Mouse (Mus musculus): ENCODE measurements around the gene Pskh1. TPM values are rescaled to one million over a fixed set of nuclear protein-coding genes. Genes with fewer than 3 reads are reported as not detected.
A peak's percentile ranks its signal among the peaks of the same experiment; 100 is the strongest.

Gene Pskh1
- polyA plus RNA-seq, 1 experiment from 2014 or later: 6.4 TPM

- H3K9ac ChIP-seq (replicated peaks; ENCODE audit: low read depth, low read length): no peak overlapping the region
- no peaks in the 10 kb centered on the region for H3K9me3 ChIP-seq (ENCODE audit: control insufficient read depth, low read length)
- H3K4me1 ChIP-seq (ENCODE audit: control insufficient read depth, insufficient read depth, low read length): 0 out of 2 replicates have a peak, but pooled peaks cover 2% of the 10 kb centered on the region
- no peak overlapping the region for H3K27ac ChIP-seq (ENCODE audit: low read depth, low read length)
- H3K4me2 ChIP-seq (ENCODE audit: low read depth, low read length): no peak overlapping the region
- WGBS: 83% methylated on average over 14 of the region's 14 CpGs
- peaks cover 7% of the 10 kb centered on the region for H3K27me3 ChIP-seq (ENCODE audit: control insufficient read depth, insufficient read depth, low read length)
- H3K36me3 ChIP-seq (ENCODE audit: control insufficient read depth, insufficient read depth, low read length): no peaks in the 10 kb centered on the region
- H3K4me3 ChIP-seq (ENCODE audit: low read depth, low read length): no peak overlapping the region
- ATAC-seq (ENCODE audit: low read depth): no peak
Measured at GRCm38 (mm10) chr8:105961101-105961500, 60.9 kb downstream of the Pskh1 start.

DNA sequence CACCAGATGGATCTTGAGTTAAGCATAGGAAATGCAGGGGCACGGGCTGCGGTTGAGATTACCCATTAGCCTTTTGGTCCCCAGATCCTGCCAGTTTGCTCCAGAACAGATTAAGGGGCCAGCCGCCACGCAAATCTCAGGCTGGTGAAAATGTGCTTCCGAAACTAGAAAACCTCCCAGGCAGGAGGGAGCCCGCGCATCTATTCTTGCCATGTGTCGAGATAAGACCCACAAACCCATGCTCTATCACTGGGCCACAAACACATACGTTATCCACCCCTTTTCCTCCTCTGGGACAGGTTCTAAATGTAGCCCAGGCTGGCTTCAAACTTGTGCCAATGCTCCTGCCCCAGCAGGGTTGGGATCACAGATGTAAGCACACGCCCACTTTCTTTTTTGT lies 61.3 kb downstream of the Pskh1 start:
- H3K36me3 ChIP-seq (ENCODE audit: control insufficient read depth, insufficient read depth, low read length): no peaks in the 10 kb centered on the region
- peaks cover 7% of the 10 kb centered on the region for H3K27me3 ChIP-seq (ENCODE audit: control insufficient read depth, insufficient read depth, low read length)
- ATAC-seq (ENCODE audit: low read depth): no peak
- H3K4me3 ChIP-seq (ENCODE audit: low read depth, low read length): no peak overlapping the region
- no peak overlapping the region for H3K27ac ChIP-seq (ENCODE audit: low read depth, low read length)
- no peak overlapping the region for H3K9ac ChIP-seq (replicated peaks; ENCODE audit: low read depth, low read length)
- no peak overlapping the region for H3K4me2 ChIP-seq (ENCODE audit: low read depth, low read length)
- H3K9me3 ChIP-seq (ENCODE audit: control insufficient read depth, low read length): no peaks in the 10 kb centered on the region
- H3K4me1 ChIP-seq (ENCODE audit: control insufficient read depth, insufficient read depth, low read length): 0 out of 2 replicates have a peak, but pooled peaks cover 2% of the 10 kb centered on the region
- 92% methylated on average over 10 of the region's 10 CpGs for WGBS

DNA sequence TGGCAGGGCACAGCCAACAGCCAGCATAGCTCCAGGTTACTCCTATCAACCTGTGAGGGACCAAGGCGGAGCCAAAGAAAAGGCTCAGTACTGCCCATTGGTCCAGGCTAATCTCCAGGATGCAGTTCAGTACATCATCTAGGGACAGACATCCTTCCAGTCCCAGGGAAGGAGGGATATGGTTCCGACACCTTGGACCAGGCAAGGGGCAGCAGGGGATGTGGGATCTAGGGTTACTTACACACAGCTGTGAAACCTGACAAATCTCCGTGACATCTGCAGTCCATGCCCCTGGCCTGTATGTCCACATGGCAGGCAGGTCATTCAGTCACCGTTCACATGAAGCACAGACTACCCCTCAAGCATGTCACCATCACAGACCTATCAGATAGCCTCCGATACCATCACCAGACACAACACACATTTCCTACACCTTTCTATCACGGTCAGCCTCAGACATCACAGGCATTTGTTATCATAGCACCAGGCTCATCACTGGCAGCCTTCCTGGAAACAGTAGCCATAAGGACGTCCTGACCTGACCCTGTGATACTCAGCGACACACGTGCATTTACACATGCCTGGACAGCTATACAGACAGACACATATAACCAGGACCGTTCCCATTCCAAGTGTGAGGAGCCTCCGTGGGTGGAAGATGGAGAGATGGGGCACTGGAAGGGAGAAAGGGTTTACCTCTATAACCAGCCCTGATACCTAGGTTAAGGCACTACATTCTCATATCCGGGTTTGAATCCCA lies 64.4 kb downstream of the Pskh1 start:
- WGBS: 76% methylated on average over 12 of the region's 12 CpGs
- no peak overlapping the region for H3K9ac ChIP-seq (replicated peaks; ENCODE audit: low read depth, low read length)
- no peaks in the 10 kb centered on the region for H3K36me3 ChIP-seq (ENCODE audit: control insufficient read depth, insufficient read depth, low read length)
- H3K27me3 ChIP-seq (ENCODE audit: control insufficient read depth, insufficient read depth, low read length): peaks cover 12% of the 10 kb centered on the region
- no peak for ATAC-seq (ENCODE audit: low read depth)
- H3K27ac ChIP-seq (ENCODE audit: low read depth, low read length): no peak overlapping the region
- H3K4me3 ChIP-seq (ENCODE audit: low read depth, low read length): peak overlapping the region; percentile 41
- H3K4me2 ChIP-seq (ENCODE audit: low read depth, low read length): peak overlapping the region; percentile 48
- H3K4me1 ChIP-seq (ENCODE audit: control insufficient read depth, insufficient read depth, low read length): 0 out of 2 replicates have a peak, but pooled peaks cover 2% of the 10 kb centered on the region
- no peaks in the 10 kb centered on the region for H3K9me3 ChIP-seq (ENCODE audit: control insufficient read depth, low read length)

- ATAC-seq (ENCODE audit: low read depth): peak; percentile 72
- Histone ChIP-seq H3K27ac (ENCODE audit: low read depth, low read length) (no peak overlapping the region), H3K9me3 (ENCODE audit: control insufficient read depth, low read length) (no peaks in the 10 kb centered on the region), H3K4me3 (ENCODE audit: low read depth, low read length) (peak overlapping the region; percentile 41), H3K9ac (replicated peaks; ENCODE audit: low read depth, low read length) (peak overlapping the region; percentile 44), H3K4me1 (ENCODE audit: control insufficient read depth, insufficient read depth, low read length) (0 out of 2 replicates have a peak, but pooled peaks cover 2% of the 10 kb centered on the region), H3K4me2 (ENCODE audit: low read depth, low read length) (peak overlapping the region; percentile 48), H3K36me3 (ENCODE audit: control insufficient read depth, insufficient read depth, low read length) (no peaks in the 10 kb centered on the region), H3K27me3 (ENCODE audit: control insufficient read depth, insufficient read depth, low read length) (peaks cover 12% of the 10 kb centered on the region)
- 3% methylated on average over 40 of the region's 40 CpGs for WGBS
Measured at GRCm38 (mm10) chr8:105965266-105965904, 65.1 kb downstream of the Pskh1 start.

DNA sequence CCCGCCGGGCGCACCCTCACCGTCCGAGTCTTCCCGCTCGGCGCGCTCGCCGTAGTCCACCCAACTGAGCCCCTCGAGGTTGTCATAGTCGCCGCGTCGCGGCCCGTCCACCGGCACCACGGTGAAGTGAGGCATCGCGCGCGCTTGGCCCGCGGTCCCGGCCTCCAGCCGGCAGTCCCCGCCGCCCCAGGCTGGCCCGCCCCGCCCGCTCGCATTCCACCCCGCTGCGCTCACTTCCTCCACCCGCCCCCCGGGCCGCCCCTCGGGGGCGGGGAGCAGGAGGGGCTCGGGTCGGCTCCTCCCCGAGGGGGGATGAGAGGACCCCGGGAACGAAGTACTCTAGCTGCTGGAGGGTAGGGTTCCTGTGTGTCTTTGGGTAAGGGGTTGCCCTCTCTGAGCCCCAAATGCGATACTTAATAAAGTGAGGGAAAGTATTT lies 65.7 kb downstream of the Pskh1 start, which contains the start of gene Slc12a4:
TSS of gene Slc12a4 (minus strand) at position 193 of the 437 bp plus-strand sequence.
- H3K4me1 ChIP-seq (ENCODE audit: control insufficient read depth, insufficient read depth, low read length): 0 out of 2 replicates have a peak, but pooled peaks cover 2% of the 10 kb centered on the region
- peak within 1 kb of the TSS; percentile 41 for H3K4me3 ChIP-seq (ENCODE audit: low read depth, low read length)
- no peaks in the 10 kb centered on the region for H3K36me3 ChIP-seq (ENCODE audit: control insufficient read depth, insufficient read depth, low read length)
- peaks cover 12% of the 10 kb centered on the region for H3K27me3 ChIP-seq (ENCODE audit: control insufficient read depth, insufficient read depth, low read length)
- H3K9me3 ChIP-seq (ENCODE audit: control insufficient read depth, low read length): no peaks in the 10 kb centered on the region
- H3K4me2 ChIP-seq (ENCODE audit: low read depth, low read length): peak within 1 kb of the TSS; percentile 48
- 0% methylated on average over 39 of the region's 47 CpGs for WGBS
- no peak within 1 kb of the TSS for H3K27ac ChIP-seq (ENCODE audit: low read depth, low read length)
- ATAC-seq (ENCODE audit: low read depth): peak; percentile 75
- H3K9ac ChIP-seq (replicated peaks; ENCODE audit: low read depth, low read length): peak within 1 kb of the TSS; percentile 44

DNA sequence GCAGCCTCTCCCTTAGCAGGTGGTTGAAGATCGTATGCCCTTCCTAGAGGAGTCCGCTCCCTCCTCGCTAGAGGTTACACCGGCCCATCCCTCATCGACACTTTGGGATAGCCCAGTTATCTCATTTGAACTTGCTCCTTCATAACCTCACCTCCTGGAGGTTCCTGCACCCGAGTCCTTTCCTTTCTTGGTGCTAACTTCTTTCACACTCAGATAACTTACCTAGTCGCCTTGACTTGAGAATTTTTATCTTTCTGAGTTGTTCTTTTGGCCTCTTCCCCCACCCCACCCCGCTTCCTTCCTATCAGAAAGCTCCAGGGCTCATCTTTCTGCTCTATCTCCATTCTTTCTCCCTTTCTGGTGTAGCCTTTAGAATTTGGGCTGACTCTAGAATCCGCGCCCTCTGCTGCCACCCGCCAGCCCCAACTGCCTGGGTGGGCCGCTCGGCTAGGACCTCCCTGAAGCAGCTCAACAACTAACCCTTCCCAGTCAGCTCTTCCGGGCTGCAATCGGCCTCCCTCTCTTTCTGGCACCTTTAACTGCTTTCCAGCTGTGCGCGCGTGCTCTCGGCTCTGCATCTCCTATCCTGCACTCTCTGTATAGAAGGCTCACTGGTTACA lies 66.6 kb downstream of the Pskh1 start:
- Histone ChIP-seq H3K4me2 (ENCODE audit: low read depth, low read length) (no peak overlapping the region), H3K36me3 (ENCODE audit: control insufficient read depth, insufficient read depth, low read length) (no peaks in the 10 kb centered on the region), H3K9me3 (ENCODE audit: control insufficient read depth, low read length) (no peaks in the 10 kb centered on the region), H3K4me1 (ENCODE audit: control insufficient read depth, insufficient read depth, low read length) (0 out of 2 replicates have a peak, but pooled peaks cover 2% of the 10 kb centered on the region), H3K9ac (replicated peaks; ENCODE audit: low read depth, low read length) (no peak overlapping the region), H3K4me3 (ENCODE audit: low read depth, low read length) (no peak overlapping the region), H3K27me3 (ENCODE audit: control insufficient read depth, insufficient read depth, low read length) (peaks cover 12% of the 10 kb centered on the region), H3K27ac (ENCODE audit: low read depth, low read length) (no peak overlapping the region)
- ATAC-seq (ENCODE audit: low read depth): no peak
- 8% methylated on average over 19 of the region's 19 CpGs for WGBS

- H3K27me3 ChIP-seq (ENCODE audit: control insufficient read depth, insufficient read depth, low read length): peaks cover 12% of the 10 kb centered on the region
Measured at GRCm38 (mm10) chr8:105969367-105969766, 69.1 kb downstream of the Pskh1 start.

GRCm38 (mm10) chr8:105971019-105971720 lies 70.9 kb downstream of the Pskh1 start:
- H3K9me3 ChIP-seq (ENCODE audit: control insufficient read depth, low read length): no peaks in the 10 kb centered on the region
- H3K27ac ChIP-seq (ENCODE audit: low read depth, low read length): no peak overlapping the region
- no peak for ATAC-seq (ENCODE audit: low read depth)
- no peaks in the 10 kb centered on the region for H3K36me3 ChIP-seq (ENCODE audit: control insufficient read depth, insufficient read depth, low read length)
- no peaks in the 10 kb centered on the region for H3K4me1 ChIP-seq (ENCODE audit: control insufficient read depth, insufficient read depth, low read length)
- 77% methylated on average over 8 of the region's 8 CpGs for WGBS
- H3K27me3 ChIP-seq (ENCODE audit: control insufficient read depth, insufficient read depth, low read length): peaks cover 5% of the 10 kb centered on the region
- H3K9ac ChIP-seq (replicated peaks; ENCODE audit: low read depth, low read length): no peak overlapping the region
- no peak overlapping the region for H3K4me3 ChIP-seq (ENCODE audit: low read depth, low read length)
- H3K4me2 ChIP-seq (ENCODE audit: low read depth, low read length): no peak overlapping the region

More at GRCm38 (mm10) chr8:105969367-105969766, 69.1 kb downstream of the Pskh1 start:
- 0 out of 2 replicates have a peak, but pooled peaks cover 2% of the 10 kb centered on the region for H3K4me1 ChIP-seq (ENCODE audit: control insufficient read depth, insufficient read depth, low read length)
- no peak overlapping the region for H3K27ac ChIP-seq (ENCODE audit: low read depth, low read length)
- H3K9me3 ChIP-seq (ENCODE audit: control insufficient read depth, low read length): no peaks in the 10 kb centered on the region
- no peak overlapping the region for H3K9ac ChIP-seq (replicated peaks; ENCODE audit: low read depth, low read length)
- WGBS: 70% methylated on average over 1 of the region's 1 CpGs
- ATAC-seq (ENCODE audit: low read depth): no peak
- no peak overlapping the region for H3K4me2 ChIP-seq (ENCODE audit: low read depth, low read length)
- H3K36me3 ChIP-seq (ENCODE audit: control insufficient read depth, insufficient read depth, low read length): no peaks in the 10 kb centered on the region
- H3K4me3 ChIP-seq (ENCODE audit: low read depth, low read length): no peak overlapping the region

Measured in neural tube, embryonic 14.5 days (tissue).